Mouse (Mus musculus) forebrain, embryonic 14.5 days (tissue): ENCODE data around the gene Zc3h18. TPM values are rescaled to one million over a fixed set of nuclear protein-coding genes. Genes with fewer than 3 reads are reported as not detected.

Source experiments
- ATAC-seq: fragments of 200-750 bp; cut with Nextera tagmentation; 2 replicates; pipeline ENCODE4 v1.8.0; 2017; ENCODE audit warnings: mild to moderate bottlenecking, moderate library complexity
- DNase-seq: peaks from one replicate; pipeline ENCODE4 v3.0.0-alpha.2; 2015; ENCODE audit warnings: low spot score
- H3K27ac ChIP-seq: fragments of 300-500 bp; sonication (generic); 2 replicates; pipeline ENCODE4 v1.5.1; 2014; ENCODE audit warnings: low read depth, mild to moderate bottlenecking, control low read depth, low read length, moderate library complexity
- H3K27me3 ChIP-seq: fragments of 300-500 bp; sonication (generic); replicated peaks from 2 replicates; pipeline ENCODE4 v1.6.1; 2014; ENCODE audit warnings: low read length, control low read depth, mixed read lengths; ENCODE audit not compliant: control insufficient read depth, insufficient read depth
- H3K36me3 ChIP-seq: fragments of 300-500 bp; sonication (generic); 2 replicates; pipeline ENCODE4 v1.6.1; 2014; ENCODE audit warnings: low read length, control low read depth; ENCODE audit not compliant: control insufficient read depth, insufficient read depth
- H3K4me1 ChIP-seq: fragments of 300-500 bp; sonication (generic); 2 replicates; pipeline ENCODE4 v1.6.1; 2014; ENCODE audit warnings: antibody characterized with exemption, low read length, control low read depth; ENCODE audit not compliant: control insufficient read depth, insufficient read depth
- H3K4me2 ChIP-seq: fragments of 300-500 bp; sonication (generic); 2 replicates; pipeline ENCODE4 v1.6.1; 2014; ENCODE audit warnings: mild to moderate bottlenecking, control low read depth, low read length
- H3K4me3 ChIP-seq: fragments of 300-500 bp; sonication (generic); 2 replicates; pipeline ENCODE4 v1.5.1; 2014; ENCODE audit warnings: low read depth, low read length, control low read depth
- H3K9ac ChIP-seq: fragments of 300-500 bp; sonication (generic); 2 replicates; pipeline ENCODE4 v1.6.1; 2014; ENCODE audit warnings: mild to moderate bottlenecking, low read length, control low read depth, moderate library complexity
- H3K9me3 ChIP-seq: fragments of 300-500 bp; sonication (generic); replicated peaks from 2 replicates; pipeline ENCODE4 v1.6.1; 2016; ENCODE audit warnings: low read length, control low read depth, mixed read lengths; ENCODE audit not compliant: control insufficient read depth
- WGBS: fragments of 180-500 bp; shearing (Covaris S2); extraction: QIAGEN DNeasy Blood & Tissue Kit; methylation state at CpG from one replicate; pipeline ENCODE4 v1.1.7; 2014; 5-methylcytosine and 5-hydroxymethylcytosine counted together
- polyA plus RNA-seq: library from polyadenylated mRNA; unstranded; fragments of >200 nt; fragmentation: Nextera tagmentation; extraction: Ambion mirVana; gene quantifications from 2 replicates; pipeline ENCODE4 v1.2.1, GENCODE M21; 2014

Gene Zc3h18
- polyA plus RNA-seq, 1 experiment from 2014 or later, result 24.8 TPM

DNA sequence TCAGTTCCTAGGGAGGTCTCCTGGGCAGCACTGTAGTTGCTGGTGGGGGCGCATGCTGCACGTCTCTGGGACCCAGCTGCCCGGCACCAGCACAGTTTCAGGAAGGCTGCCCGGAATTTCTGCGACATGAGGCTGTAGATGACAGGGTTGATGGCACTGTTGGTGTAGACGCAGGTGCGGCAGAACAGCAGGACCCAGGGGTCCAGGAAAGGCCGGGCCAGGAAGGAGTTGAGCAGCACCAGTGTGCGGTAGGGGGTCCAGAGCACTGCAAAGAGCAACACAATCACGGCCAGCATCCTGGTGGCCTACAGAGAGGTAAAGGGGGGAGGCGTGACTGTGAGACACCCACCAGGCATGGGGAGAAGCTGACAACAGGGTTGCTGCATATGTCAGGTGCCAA lies 19.2 kb upstream of the Zc3h18 start:
- ATAC-seq, result no peak

DNA sequence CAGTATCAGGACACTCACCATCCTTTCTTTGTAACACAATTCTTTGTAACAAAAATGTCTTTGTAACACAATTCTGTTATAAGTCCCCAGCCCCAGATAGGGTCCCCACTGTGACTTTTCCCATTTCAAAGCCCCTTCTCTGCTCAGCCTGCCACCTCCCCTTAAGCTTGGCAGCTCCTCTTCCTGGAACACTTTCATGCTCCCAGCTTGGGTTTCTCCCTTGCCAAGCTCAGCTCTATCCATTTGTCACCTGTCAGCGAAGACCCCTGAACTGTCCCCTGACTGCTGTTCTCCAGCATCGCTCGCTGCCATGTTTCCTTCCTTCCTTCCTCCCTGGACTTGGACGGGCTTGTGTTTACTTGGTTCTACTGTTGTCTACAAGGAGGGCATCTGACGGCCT lies 18.8 kb upstream of the Zc3h18 start:
- Histone ChIP-seq H3K4me3 (no peak overlapping the region), H3K4me1 (no peaks in the 10 kb centered on the region), H3K9me3 (no peaks in the 10 kb centered on the region), H3K4me2 (no peak overlapping the region), H3K36me3 (no peaks in the 10 kb centered on the region), H3K27ac (no peak overlapping the region), H3K27me3 (peaks cover 3% of the 10 kb centered on the region; the same call in 1 of the 2 replicates), H3K9ac (no peak overlapping the region)
- 77% methylated on average over 5 of the region's 5 CpGs for WGBS
- ATAC-seq (no peak), DNase-seq (no peak)

More for the DNA sequence above, 19.2 kb upstream of the Zc3h18 start:
- no peak overlapping the region for H3K9ac ChIP-seq
- no peak overlapping the region for H3K4me3 ChIP-seq
- no peak for DNase-seq
- WGBS, result 64% methylated on average over 11 of the region's 11 CpGs
- no peaks in the 10 kb centered on the region for H3K9me3 ChIP-seq
- no peak overlapping the region for H3K4me2 ChIP-seq
- H3K27me3 ChIP-seq, result peaks cover 3% of the 10 kb centered on the region; the same call in 1 of the 2 replicates
- H3K27ac ChIP-seq, result no peak overlapping the region
- no peaks in the 10 kb centered on the region for H3K36me3 ChIP-seq
- H3K4me1 ChIP-seq, result no peaks in the 10 kb centered on the region

DNA sequence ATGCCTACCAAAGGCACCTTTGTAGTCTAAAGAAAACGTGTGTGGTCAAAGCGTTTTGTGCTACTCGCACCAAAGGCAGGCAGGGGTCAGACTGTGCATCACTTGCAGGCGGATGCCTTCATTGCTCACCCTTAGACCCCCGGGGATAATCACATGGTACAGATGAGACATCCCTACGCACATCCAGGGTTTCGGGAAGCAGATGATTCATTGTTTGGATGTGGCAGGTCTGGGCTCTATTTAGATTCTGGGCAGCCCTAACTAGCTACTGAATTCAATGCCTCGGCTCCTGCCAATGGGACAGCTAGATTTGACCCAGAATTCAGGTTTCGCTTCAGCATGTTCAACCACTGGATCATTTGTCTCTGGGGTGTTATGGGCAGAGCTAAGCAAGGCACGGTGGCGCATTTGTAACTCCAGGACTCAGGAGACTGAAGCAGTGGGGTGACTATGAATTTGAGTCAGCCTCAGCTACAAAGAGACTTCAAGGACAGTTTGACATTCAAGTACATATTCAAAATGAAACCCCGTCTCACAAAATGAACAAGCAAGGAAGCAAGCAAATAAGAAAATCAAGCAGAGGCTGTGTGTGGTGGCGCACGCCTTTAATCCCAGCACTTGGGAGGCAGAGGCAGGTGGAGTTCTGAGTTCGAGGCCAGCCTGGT lies 17.2 kb upstream of the Zc3h18 start:
- DNase-seq (no peak), ATAC-seq (no peak)
- H3K4me2 ChIP-seq, result no peak overlapping the region
- WGBS, result 83% methylated on average over 15 of the region's 15 CpGs
- no peaks in the 10 kb centered on the region for H3K9me3 ChIP-seq
- no peak overlapping the region for H3K9ac ChIP-seq
- no peaks in the 10 kb centered on the region for H3K36me3 ChIP-seq
- H3K4me3 ChIP-seq, result no peak overlapping the region
- H3K27ac ChIP-seq, result no peak overlapping the region
- H3K4me1 ChIP-seq, result no peaks in the 10 kb centered on the region
- 0 out of 2 replicates have a peak, but pooled peaks cover 3% of the 10 kb centered on the region for H3K27me3 ChIP-seq

DNA sequence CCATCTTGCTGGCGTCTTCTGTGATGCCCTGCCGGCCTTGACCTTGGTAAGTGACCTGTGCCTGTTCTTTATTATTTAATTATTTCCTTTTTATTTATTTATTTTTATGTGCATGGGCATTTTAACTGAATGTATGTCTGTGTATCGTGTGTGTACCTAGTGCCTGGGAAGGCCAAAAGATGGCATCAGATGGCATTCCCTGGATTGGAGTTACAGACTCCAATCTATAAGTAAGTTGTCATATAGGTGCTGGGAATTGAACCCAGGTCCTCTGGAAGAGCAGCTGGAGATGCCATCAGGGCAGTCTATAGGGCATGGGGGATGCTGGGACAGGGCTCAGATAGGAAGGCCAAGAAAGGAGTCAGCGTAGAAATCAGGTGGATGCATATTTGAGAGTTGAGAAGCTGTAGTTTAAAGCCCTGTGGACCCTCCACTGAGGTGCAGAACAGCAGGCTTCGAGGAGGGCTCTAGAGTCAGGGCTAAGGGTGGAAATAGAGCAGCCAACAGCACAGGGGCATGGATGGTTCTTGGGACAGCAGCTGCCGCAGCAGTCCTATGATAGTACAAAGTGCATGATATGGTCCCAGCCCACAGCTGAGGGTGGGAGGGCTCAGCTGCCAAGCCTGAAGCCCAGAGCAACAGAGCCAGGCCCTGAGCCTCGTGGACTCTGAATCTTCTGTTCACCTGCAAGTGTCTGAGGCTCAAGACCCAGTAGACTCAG lies 15.6 kb upstream of the Zc3h18 start, which contains the start of gene Trhr2:
TSS of gene Trhr2 (minus strand) at position 51 of the 721 bp plus-strand sequence.
- H3K4me1 ChIP-seq, result no peaks in the 10 kb centered on the region
- no peak for DNase-seq
- WGBS, result 76% methylated on average over 7 of the region's 7 CpGs

DNA sequence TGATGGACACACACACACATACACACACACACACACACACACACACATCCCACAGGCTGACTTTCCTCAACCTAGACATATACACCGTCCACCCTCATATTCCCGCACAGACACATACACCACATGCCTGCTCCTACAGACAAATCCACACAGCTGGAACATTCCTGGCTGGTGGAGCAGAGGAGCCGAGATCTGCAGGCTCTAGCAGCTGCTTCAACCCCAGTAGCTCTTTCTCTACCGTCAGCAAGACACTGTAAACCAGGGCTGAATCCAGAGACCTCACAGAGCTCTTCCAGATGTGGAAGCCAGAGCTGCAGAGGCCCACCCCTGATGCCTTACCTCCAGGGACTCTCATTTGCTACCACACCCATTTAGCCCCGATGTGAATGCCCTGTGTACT lies 14.1 kb upstream of the Zc3h18 start:
- no peaks in the 10 kb centered on the region for H3K4me1 ChIP-seq
- WGBS, result 47% methylated on average over 5 of the region's 5 CpGs
- ATAC-seq (no peak), DNase-seq (no peak)
- H3K9me3 ChIP-seq, result no peaks in the 10 kb centered on the region
- no peak overlapping the region for H3K27ac ChIP-seq
- H3K4me3 ChIP-seq, result no peak overlapping the region
- H3K27me3 ChIP-seq, result no peaks in the 10 kb centered on the region
- no peaks in the 10 kb centered on the region for H3K36me3 ChIP-seq
- H3K9ac ChIP-seq, result no peak overlapping the region
- no peak overlapping the region for H3K4me2 ChIP-seq

More for the DNA sequence above, 15.6 kb upstream of the Zc3h18 start, which contains the start of gene Trhr2:
- Histone ChIP-seq H3K4me3 (no peak within 1 kb of the TSS), H3K27me3 (no peaks in the 10 kb centered on the region), H3K9me3 (no peaks in the 10 kb centered on the region), H3K27ac (no peak within 1 kb of the TSS), H3K9ac (no peak within 1 kb of the TSS), H3K36me3 (no peaks in the 10 kb centered on the region), H3K4me2 (no peak within 1 kb of the TSS)
- ATAC-seq, result no peak

DNA sequence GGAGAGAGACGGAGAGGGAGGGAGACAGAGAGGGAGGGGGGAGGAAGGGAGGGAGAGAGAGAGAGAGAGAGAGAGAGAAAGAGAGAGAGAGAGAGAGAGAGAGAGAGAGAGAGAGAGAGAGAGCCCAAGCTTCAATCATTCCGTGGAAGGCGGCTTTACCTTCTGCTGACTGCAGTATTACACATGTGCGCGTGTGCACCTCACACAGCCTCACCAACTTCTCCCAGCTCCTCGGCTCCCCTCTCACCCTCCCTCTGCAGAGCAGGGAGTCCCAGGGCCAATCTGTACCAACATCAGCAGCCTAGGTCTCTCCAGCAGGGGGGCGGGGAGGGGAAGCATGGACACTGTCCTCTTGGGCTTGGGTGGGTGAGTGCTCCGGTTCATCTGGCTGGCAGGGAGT lies 13.4 kb upstream of the Zc3h18 start:
- 23% methylated on average over 8 of the region's 8 CpGs for WGBS
- ATAC-seq, result no peak

DNA sequence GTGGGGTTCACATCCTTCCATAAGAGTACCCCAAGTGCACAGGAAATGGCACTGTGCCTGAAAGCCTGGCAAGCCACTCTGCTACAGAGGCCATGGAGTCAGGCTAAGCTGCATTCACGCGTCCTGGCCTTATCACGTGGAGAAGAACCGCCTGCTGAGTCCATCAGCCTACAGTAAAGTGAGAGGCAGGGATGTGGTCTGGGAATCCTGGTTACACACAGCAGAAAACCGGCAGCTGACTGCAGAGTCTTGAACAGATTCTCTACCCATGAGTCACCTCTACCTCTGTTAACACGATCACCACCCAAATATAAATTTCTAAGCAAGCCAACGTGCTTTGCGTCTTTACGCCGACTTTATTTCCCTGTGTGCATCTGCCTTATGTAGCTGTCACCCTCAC lies 7.9 kb upstream of the Zc3h18 start:
- H3K4me2 ChIP-seq, result no peak overlapping the region
- H3K9me3 ChIP-seq, result no peaks in the 10 kb centered on the region
- no peaks in the 10 kb centered on the region for H3K36me3 ChIP-seq
- no peak overlapping the region for H3K27ac ChIP-seq
- no peak for ATAC-seq
- no peak overlapping the region for H3K4me3 ChIP-seq
- no peaks in the 10 kb centered on the region for H3K4me1 ChIP-seq
- WGBS, result 77% methylated on average over 10 of the region's 10 CpGs
- no peak for DNase-seq
- H3K9ac ChIP-seq, result no peak overlapping the region
- no peaks in the 10 kb centered on the region for H3K27me3 ChIP-seq

More for the DNA sequence above, 13.4 kb upstream of the Zc3h18 start:
- H3K27ac ChIP-seq, result no peak overlapping the region
- no peak for DNase-seq
- no peaks in the 10 kb centered on the region for H3K9me3 ChIP-seq
- H3K9ac ChIP-seq, result no peak overlapping the region
- H3K4me2 ChIP-seq, result no peak overlapping the region
- H3K36me3 ChIP-seq, result no peaks in the 10 kb centered on the region
- H3K27me3 ChIP-seq, result no peaks in the 10 kb centered on the region
- no peak overlapping the region for H3K4me3 ChIP-seq
- H3K4me1 ChIP-seq, result no peaks in the 10 kb centered on the region

DNA sequence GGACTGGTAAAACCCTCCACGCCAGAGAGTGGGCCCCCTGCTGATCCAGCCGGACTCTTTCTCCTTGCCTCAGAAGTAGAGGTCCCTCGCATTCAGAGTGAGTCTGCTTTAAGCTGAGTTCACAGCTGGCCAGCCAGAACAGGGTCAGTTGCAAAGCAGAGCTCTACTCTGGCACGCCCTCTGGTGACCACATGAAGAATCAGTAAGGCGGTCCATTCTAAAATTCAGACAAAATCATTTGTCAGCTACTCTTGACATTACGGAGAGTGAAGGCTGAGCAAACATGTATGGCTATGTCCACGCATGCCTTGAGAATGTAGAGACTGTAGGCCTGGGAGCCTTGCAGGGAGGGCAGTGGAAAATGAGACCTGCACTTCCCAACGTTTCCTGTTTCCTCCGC lies 6.7 kb upstream of the Zc3h18 start:
- no peak for ATAC-seq
- no peaks in the 10 kb centered on the region for H3K27me3 ChIP-seq
- DNase-seq, result peak; percentile 59

DNA sequence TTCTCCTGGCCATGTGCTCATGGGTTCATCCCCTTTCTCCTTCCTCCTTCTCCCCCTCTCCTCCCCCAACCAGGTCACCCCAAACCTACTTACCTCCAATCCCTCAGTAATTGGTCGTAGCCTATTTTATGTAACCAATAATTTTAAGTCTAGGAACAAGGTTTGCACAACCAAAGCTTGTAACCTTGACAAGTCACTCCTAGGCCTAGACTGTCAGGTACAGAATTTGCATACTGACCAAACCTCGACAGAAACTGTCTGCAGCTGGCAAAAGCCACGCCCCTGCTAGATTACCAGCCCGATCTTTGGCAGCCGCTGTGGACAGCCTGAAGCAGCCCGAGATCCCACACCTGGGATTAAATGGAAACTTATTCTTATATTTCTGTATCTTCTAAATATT lies 4.7 kb upstream of the Zc3h18 start:
- Histone ChIP-seq H3K9me3 (no peaks in the 10 kb centered on the region), H3K4me1 (no peaks in the 10 kb centered on the region)
- no peak for ATAC-seq

More for the DNA sequence above, 6.7 kb upstream of the Zc3h18 start:
- Histone ChIP-seq H3K27ac (no peak overlapping the region), H3K4me3 (no peak overlapping the region), H3K9me3 (no peaks in the 10 kb centered on the region), H3K9ac (no peak overlapping the region), H3K4me1 (no peaks in the 10 kb centered on the region), H3K4me2 (no peak overlapping the region), H3K36me3 (no peaks in the 10 kb centered on the region)
- WGBS, result 10% methylated on average over 9 of the region's 9 CpGs

More for the DNA sequence above, 4.7 kb upstream of the Zc3h18 start:
- WGBS, result 75% methylated on average over 6 of the region's 6 CpGs
- Histone ChIP-seq H3K4me2 (no peak overlapping the region), H3K36me3 (no peaks in the 10 kb centered on the region), H3K27ac (no peak overlapping the region), H3K9ac (no peak overlapping the region), H3K4me3 (no peak overlapping the region), H3K27me3 (no peaks in the 10 kb centered on the region)
- DNase-seq, result no peak
